Mouse (Mus musculus) forebrain, embryonic 14.5 days (tissue): ENCODE measurements around the gene Pfdn6. TPM values are rescaled to one million over a fixed set of nuclear protein-coding genes. Genes with fewer than 3 reads are reported as not detected.

ENCODE experiments used
- ATAC-seq: fragments of 200-750 bp; cut with Nextera tagmentation; 2 replicates; pipeline ENCODE4 v1.8.0; 2017; ENCODE audit warnings: mild to moderate bottlenecking, moderate library complexity
- DNase-seq: peaks from one replicate; pipeline ENCODE4 v3.0.0-alpha.2; 2015; ENCODE audit warnings: low spot score
- H3K27ac ChIP-seq: fragments of 300-500 bp; sonication (generic); 2 replicates; pipeline ENCODE4 v1.5.1; 2014; ENCODE audit warnings: low read depth, mild to moderate bottlenecking, control low read depth, low read length, moderate library complexity
- H3K27me3 ChIP-seq: fragments of 300-500 bp; sonication (generic); replicated peaks from 2 replicates; pipeline ENCODE4 v1.6.1; 2014; ENCODE audit warnings: low read length, control low read depth, mixed read lengths; ENCODE audit not compliant: control insufficient read depth, insufficient read depth
- H3K36me3 ChIP-seq: fragments of 300-500 bp; sonication (generic); 2 replicates; pipeline ENCODE4 v1.6.1; 2014; ENCODE audit warnings: low read length, control low read depth; ENCODE audit not compliant: control insufficient read depth, insufficient read depth
- H3K4me1 ChIP-seq: fragments of 300-500 bp; sonication (generic); 2 replicates; pipeline ENCODE4 v1.6.1; 2014; ENCODE audit warnings: antibody characterized with exemption, low read length, control low read depth; ENCODE audit not compliant: control insufficient read depth, insufficient read depth
- H3K4me2 ChIP-seq: fragments of 300-500 bp; sonication (generic); 2 replicates; pipeline ENCODE4 v1.6.1; 2014; ENCODE audit warnings: mild to moderate bottlenecking, control low read depth, low read length
- H3K4me3 ChIP-seq: fragments of 300-500 bp; sonication (generic); 2 replicates; pipeline ENCODE4 v1.5.1; 2014; ENCODE audit warnings: low read depth, low read length, control low read depth
- H3K9ac ChIP-seq: fragments of 300-500 bp; sonication (generic); 2 replicates; pipeline ENCODE4 v1.6.1; 2014; ENCODE audit warnings: mild to moderate bottlenecking, low read length, control low read depth, moderate library complexity
- H3K9me3 ChIP-seq: fragments of 300-500 bp; sonication (generic); replicated peaks from 2 replicates; pipeline ENCODE4 v1.6.1; 2016; ENCODE audit warnings: low read length, control low read depth, mixed read lengths; ENCODE audit not compliant: control insufficient read depth
- WGBS: fragments of 180-500 bp; shearing (Covaris S2); extraction: QIAGEN DNeasy Blood & Tissue Kit; methylation state at CpG from one replicate; pipeline ENCODE4 v1.1.7; 2014; 5-methylcytosine and 5-hydroxymethylcytosine counted together
- polyA plus RNA-seq: library from polyadenylated mRNA; unstranded; fragments of >200 nt; fragmentation: Nextera tagmentation; extraction: Ambion mirVana; gene quantifications from 2 replicates; pipeline ENCODE4 v1.2.1, GENCODE M21; 2014

The Pfdn6 gene
- polyA plus RNA-seq, 1 experiment from 2014 or later = 185 TPM

DNA sequence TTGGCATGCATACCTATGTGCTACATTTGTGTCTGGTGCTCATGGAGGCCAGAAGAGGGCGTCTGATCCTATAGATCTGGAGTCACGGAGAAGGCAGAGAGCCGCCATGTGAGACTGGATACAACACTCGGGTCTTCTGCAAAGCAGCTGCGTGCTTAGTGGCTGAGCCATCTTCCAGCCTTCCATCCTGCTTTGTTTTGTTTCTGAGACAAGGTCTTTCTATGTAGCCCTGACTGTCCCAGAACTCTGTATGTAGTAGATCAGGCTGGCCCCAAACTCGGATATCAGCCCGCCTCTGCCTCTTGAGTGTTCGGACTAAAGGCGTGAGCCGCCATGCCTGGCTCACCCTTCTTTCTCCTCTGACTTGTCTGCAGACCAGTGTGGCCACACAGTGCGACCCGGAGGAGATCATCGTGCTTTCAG is 25.2 kb downstream of the Pfdn6 start:
- H3K4me1 ChIP-seq = peaks cover 24% of the 10 kb centered on the region
- peaks cover 41% of the 10 kb centered on the region for H3K36me3 ChIP-seq
- H3K4me2 ChIP-seq = peak overlapping the region; percentile 63
- ATAC-seq (no peak), DNase-seq (no peak)
- H3K27me3 ChIP-seq = no peaks in the 10 kb centered on the region
- H3K4me3 ChIP-seq = peak overlapping the region; percentile 55; the same call in 1 of the 2 replicates
- no peak overlapping the region for H3K27ac ChIP-seq
- WGBS = 66% methylated on average over 13 of the region's 13 CpGs
- no peaks in the 10 kb centered on the region for H3K9me3 ChIP-seq
- H3K9ac ChIP-seq = no peak overlapping the region

DNA sequence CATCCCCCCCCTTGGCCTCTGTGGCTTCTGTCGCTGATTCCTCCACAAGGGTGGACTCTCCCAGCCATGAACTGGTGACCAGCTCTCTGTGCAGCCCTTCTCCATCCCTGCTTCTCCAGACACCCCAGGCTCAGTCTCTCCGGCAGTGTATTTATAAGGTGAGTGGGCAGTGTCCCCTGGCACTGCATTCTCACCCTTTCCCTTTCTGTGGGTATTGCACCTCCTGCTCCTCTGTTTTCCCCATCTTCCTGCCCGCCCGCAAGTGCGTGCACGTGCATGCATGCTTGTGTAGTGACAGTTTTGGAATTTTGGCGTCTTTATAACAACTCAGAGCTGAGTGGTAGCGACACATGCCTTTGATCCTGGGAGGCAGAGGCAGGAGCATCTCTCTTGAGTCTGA is 26.2 kb downstream of the Pfdn6 start:
- peaks cover 14% of the 10 kb centered on the region for H3K4me1 ChIP-seq
- ATAC-seq (no peak), DNase-seq (no peak)
- no peaks in the 10 kb centered on the region for H3K9me3 ChIP-seq
- H3K9ac ChIP-seq = no peak overlapping the region
- peaks cover 41% of the 10 kb centered on the region for H3K36me3 ChIP-seq
- H3K4me2 ChIP-seq = no peak overlapping the region
- H3K4me3 ChIP-seq = no peak overlapping the region
- 97% methylated on average over 8 of the region's 8 CpGs for WGBS
- H3K27ac ChIP-seq = no peak overlapping the region
- H3K27me3 ChIP-seq = no peaks in the 10 kb centered on the region

DNA sequence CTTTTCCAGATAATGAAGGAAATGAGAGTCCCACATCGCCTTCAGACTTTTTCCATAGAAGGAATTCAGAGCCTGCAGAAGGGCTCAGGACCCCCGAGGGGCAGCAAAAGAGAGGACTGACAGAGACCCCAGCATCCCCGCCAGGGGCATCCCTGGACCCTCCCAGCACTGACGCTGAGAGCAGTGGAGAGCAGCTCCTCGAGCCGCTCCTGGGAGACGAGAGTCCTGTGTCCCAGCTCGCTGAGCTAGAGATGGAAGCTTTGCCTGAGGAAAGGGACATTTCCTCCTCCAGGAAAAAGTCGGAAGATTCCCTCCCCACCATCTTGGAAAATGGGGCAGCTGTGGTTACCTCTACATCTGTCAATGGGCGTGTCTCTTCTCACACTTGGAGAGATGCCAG is 26.9 kb downstream of the Pfdn6 start:
- H3K27me3 ChIP-seq = no peaks in the 10 kb centered on the region
- DNase-seq (no peak), ATAC-seq (no peak)
- no peaks in the 10 kb centered on the region for H3K9me3 ChIP-seq
- 88% methylated on average over 10 of the region's 10 CpGs for WGBS
- H3K4me2 ChIP-seq = no peak overlapping the region
- peaks cover 13% of the 10 kb centered on the region for H3K4me1 ChIP-seq
- H3K27ac ChIP-seq = no peak overlapping the region
- peaks cover 41% of the 10 kb centered on the region for H3K36me3 ChIP-seq
- no peak overlapping the region for H3K9ac ChIP-seq
- H3K4me3 ChIP-seq = no peak overlapping the region

DNA sequence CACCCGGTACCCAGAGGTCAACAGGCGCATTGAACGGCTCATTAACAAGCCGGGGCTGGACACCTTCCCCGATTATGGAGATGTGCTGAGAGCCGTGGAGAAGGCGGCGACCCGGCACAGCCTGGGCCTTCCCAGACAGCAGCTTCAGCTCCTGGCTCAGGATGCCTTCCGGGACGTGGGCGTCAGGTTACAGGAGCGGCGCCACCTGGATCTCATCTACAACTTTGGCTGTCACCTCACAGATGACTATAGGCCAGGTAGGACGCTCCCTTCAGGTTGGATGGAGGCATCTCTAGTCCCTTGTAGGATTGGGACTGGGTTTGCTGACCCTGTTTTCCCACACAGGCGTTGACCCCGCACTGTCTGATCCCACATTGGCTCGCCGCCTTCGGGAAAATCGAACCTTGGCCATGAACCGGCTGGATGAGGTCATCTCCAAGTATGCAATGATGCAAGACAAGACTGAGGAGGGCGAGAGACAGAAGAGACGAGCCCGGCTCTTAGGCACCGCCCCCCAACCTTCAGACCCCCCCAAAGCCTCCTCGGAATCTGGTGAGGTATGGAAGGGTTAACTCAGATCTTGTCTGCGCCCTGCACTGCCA is 28.2 kb downstream of the Pfdn6 start:
- Histone ChIP-seq H3K4me1 (peaks cover 16% of the 10 kb centered on the region), H3K9ac (no peak overlapping the region), H3K4me3 (no peak overlapping the region)

DNA sequence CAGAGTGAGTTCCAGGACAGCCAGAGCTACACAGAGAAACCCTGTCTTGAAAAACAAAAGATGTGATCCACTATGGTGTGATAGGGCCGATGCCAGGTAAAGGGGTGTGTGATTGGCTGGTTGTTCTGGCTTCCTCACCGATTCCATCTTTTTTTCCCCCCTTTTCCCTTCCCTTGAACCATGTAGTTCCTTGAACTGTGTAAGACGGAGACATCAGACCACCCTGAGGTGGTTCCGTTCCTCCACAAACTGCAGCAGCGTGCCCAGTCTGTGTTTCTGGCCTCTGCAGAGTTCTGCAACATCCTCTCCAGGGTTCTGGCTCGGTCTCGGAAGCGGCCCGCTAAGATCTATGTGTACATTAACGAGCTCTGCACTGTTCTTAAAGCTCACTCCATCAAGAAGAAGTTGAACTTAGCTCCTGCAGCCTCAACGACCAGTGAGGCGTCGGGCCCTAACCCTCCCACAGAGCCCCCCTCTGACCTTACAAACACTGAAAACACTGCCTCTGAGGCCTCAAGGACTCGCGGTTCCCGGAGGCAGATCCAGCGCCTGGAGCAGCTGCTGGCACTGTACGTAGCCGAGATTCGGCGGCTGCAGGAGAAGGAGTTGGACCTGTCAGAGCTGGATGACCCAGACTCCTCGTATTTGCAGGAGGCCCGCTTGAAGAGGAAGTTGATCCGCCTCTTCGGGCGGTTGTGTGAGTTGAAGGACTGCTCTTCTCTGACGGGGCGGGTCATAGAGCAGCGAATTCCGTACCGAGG is 28.9 kb downstream of the Pfdn6 start:
- Histone ChIP-seq H3K4me3 (no peak overlapping the region), H3K36me3 (peaks cover 41% of the 10 kb centered on the region), H3K9me3 (no peaks in the 10 kb centered on the region), H3K4me2 (no peak overlapping the region), H3K9ac (no peak overlapping the region), H3K4me1 (peaks cover 11% of the 10 kb centered on the region), H3K27ac (no peak overlapping the region), H3K27me3 (no peaks in the 10 kb centered on the region)
- WGBS = 90% methylated on average over 31 of the region's 31 CpGs
- DNase-seq (no peak), ATAC-seq (no peak)

More for the DNA sequence above, 28.2 kb downstream of the Pfdn6 start:
- WGBS = 94% methylated on average over 28 of the region's 28 CpGs
- peaks cover 41% of the 10 kb centered on the region for H3K36me3 ChIP-seq
- no peak overlapping the region for H3K27ac ChIP-seq
- DNase-seq = no peak
- H3K27me3 ChIP-seq = no peaks in the 10 kb centered on the region
- no peak overlapping the region for H3K4me2 ChIP-seq
- H3K9me3 ChIP-seq = no peaks in the 10 kb centered on the region
- ATAC-seq = no peak

DNA sequence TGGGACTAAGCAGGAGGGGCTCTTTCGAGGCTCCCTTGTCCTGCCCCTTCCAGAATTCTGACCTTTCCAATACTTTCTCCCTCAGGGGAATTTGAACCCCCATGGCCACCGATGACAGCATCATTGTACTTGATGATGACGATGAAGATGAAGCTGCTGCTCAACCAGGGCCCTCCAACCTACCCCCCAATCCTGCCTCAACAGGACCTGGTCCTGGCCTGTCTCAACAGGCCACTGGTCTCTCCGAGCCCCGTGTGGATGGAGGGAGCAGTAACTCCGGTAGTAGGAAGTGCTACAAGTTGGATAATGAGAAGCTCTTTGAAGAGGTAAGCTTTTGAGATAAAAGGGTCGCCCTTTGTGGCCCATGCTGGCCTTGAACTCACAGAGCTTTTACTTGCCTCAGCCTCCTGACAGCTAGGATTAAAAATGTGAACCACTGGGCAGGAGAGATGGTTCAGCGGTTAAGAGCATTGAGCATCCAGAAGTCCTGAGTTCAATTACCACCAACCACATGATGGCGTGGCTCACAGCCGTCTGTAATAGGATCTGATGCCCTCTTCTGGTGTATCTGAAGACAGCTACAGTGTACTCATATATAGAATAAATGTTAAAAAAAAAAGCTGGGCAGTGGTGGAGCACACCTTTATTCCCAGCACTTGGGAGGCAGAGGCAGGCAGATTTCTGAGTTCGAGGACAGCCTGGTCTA is 29.6 kb downstream of the Pfdn6 start:
- Histone ChIP-seq H3K4me3 (peak overlapping the region; percentile 94), H3K36me3 (peaks cover 41% of the 10 kb centered on the region), H3K9ac (peak overlapping the region; percentile 90), H3K4me2 (peak overlapping the region; percentile 93), H3K4me1 (peaks cover 11% of the 10 kb centered on the region), H3K9me3 (no peaks in the 10 kb centered on the region), H3K27ac (no peak overlapping the region), H3K27me3 (no peaks in the 10 kb centered on the region)
- ATAC-seq = no peak
- no peak for DNase-seq
- 51% methylated on average over 11 of the region's 11 CpGs for WGBS

DNA sequence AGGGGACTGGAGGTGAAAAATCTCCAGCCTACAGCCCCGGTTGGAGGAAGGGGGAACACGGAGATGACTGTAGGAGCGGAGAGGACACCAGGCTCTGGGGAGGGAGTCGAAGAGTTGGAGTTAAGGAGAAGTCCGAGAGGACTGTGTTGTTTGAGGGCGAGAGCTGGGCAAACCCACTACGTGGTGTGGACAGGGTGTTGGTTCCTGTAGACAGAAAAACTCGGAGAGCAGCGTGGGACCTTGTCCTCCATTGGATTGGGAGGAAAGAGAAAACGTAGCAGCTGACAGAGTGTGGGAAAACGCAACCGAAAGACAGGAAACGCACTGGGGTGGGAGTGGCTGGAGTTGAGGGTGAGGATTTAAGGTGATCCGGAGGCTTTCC is 30.3 kb downstream of the Pfdn6 start:
- no peak for ATAC-seq

DNA sequence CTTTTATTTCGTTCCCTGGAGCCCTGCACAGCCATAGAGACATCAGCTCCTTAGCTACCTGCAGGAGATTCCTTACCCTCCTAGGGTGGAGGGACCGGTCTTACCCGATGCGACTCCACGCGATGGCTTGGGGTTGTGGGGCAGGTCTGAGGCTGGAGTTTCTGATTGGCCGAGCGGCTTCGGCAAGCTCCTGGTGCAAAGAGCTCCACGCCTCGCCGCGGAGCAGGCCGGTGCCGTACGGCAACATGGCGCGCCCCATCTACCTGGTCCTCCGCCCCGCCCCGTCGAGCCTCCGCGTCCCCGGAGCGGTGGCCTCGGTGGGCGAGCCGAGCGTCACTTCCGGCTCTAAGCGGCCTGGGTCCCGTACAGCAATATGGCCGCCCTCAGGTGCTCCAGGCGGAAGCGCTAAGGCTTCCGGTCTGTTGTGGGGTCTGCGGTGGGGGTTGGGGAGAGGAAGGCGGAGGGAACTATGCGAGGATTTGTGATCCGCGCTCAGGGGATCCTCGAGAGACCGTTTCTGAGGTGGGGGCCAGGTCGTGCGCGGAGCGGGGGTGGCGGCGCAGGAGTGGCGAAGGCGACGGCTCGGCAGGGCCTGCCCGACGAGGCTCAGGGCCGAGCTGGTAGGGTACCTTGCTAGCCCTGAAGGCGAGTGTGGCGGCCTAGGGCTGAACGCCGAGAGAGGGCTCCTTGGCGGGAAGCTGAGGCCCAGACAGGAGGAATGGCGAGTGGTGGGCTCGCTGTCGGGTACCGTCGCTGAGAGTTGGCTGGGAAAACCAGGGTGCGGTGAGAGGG is 30.9 kb downstream of the Pfdn6 start, which contains the start of gene Daxx:
TSS of gene Daxx (plus strand) at position 338 of the 792 bp plus-strand sequence.
- peak within 1 kb of the TSS; percentile 93 for H3K4me2 ChIP-seq
- peaks cover 11% of the 10 kb centered on the region for H3K4me1 ChIP-seq
- H3K27ac ChIP-seq = peak within 1 kb of the TSS; percentile 86
- peak; percentile 97 for ATAC-seq
- no peaks in the 10 kb centered on the region for H3K9me3 ChIP-seq
- peak within 1 kb of the TSS; percentile 90 for H3K9ac ChIP-seq
- DNase-seq = peak; percentile 99
- 1% methylated on average over 68 of the region's 68 CpGs for WGBS
- H3K36me3 ChIP-seq = peaks cover 31% of the 10 kb centered on the region
- no peaks in the 10 kb centered on the region for H3K27me3 ChIP-seq
- H3K4me3 ChIP-seq = peak within 1 kb of the TSS; percentile 94

More for the DNA sequence above, 30.3 kb downstream of the Pfdn6 start:
- H3K36me3 ChIP-seq = peaks cover 37% of the 10 kb centered on the region
- peak overlapping the region; percentile 93 for H3K4me2 ChIP-seq
- no peaks in the 10 kb centered on the region for H3K9me3 ChIP-seq
- H3K4me3 ChIP-seq = peak overlapping the region; percentile 94
- peaks cover 11% of the 10 kb centered on the region for H3K4me1 ChIP-seq
- no peak for DNase-seq
- peak overlapping the region; percentile 77 for H3K27ac ChIP-seq
- H3K27me3 ChIP-seq = no peaks in the 10 kb centered on the region
- peak overlapping the region; percentile 90 for H3K9ac ChIP-seq
- under 1% methylated on average over 14 of the region's 14 CpGs for WGBS
